Mouse (Mus musculus) E14TG2a.4 (cell line): ENCODE data around the gene Abl1.

Experiments
- CTCF ChIP-seq: conservative IDR thresholded peaks from 2 replicates; pipeline ENCODE4 v1.5.1; 2014; ENCODE audit warnings: low read length
- NANOG ChIP-seq: IDR thresholded peaks from 2 replicates; pipeline ENCODE4 v1.6.1; 2014; ENCODE audit warnings: borderline replicate concordance, low read length, mixed read lengths

- TF ChIP-seq CTCF: no peak
- TF ChIP-seq NANOG: no peak
Measured at GRCm38 (mm10) chr2:31844729-31845136, 156.6 kb downstream of the Abl1 start.
